Mouse (Mus musculus) lung, postnatal 0 days (tissue): ENCODE data around the gene Celf2.

Source experiments
- CTCF ChIP-seq: IDR thresholded peaks from 2 replicates; pipeline ENCODE4 v1.5.1; 2016; ENCODE audit warnings: antibody characterized with exemption, mild to moderate bottlenecking
- EP300 ChIP-seq: IDR thresholded peaks from 2 replicates; pipeline ENCODE4 v1.6.1; 2016; ENCODE audit warnings: antibody characterized with exemption, mild to moderate bottlenecking, control low read depth

DNA sequence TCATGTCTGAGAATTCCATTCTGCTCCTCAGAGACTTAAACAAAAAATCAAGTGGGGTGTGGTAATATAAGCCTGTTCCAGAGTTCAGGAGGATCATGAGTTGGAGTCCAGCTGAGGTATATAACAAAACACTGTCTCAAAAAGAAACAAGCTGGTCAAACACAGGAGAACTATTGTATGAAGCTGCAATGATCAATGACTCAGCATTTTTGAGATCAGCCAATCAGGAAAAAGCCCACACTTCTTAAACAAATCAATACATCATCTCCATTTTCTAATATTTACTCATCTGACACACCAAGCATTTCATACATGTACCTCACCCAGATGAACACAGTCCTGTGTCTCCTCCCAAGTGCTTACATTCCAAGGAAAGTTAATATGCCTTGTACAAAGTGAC is 544.1 kb downstream of the Celf2 start:
- no peak for TF ChIP-seq CTCF
- TF ChIP-seq EP300, result no peak
